Mouse (Mus musculus) lung, postnatal 0 days (tissue): Measurements from ENCODE around the gene Tulp4. TPM values are rescaled to one million over a fixed set of nuclear protein-coding genes. Genes with fewer than 3 reads are reported as not detected.

Experiments
- ATAC-seq: fragments of 200-750 bp; cut with Nextera tagmentation; 2 replicates; pipeline ENCODE4 v1.8.0; 2017; ENCODE audit warnings: moderate library complexity
- DNase-seq: peaks from one replicate; pipeline ENCODE4 v3.0.0-alpha.2; 2016; ENCODE audit warnings: low spot score
- H3K27ac ChIP-seq: fragments of 300-500 bp; sonication (generic); 2 replicates; pipeline ENCODE4 v1.5.1; 2014; ENCODE audit warnings: antibody characterized with exemption, mild to moderate bottlenecking, low read length, mixed read lengths
- H3K27me3 ChIP-seq: fragments of 300-500 bp; sonication (generic); replicated peaks from 2 replicates; pipeline ENCODE4 v1.6.1; 2014; ENCODE audit warnings: low read length, mixed read lengths; ENCODE audit not compliant: insufficient read depth
- H3K36me3 ChIP-seq: fragments of 300-500 bp; sonication (generic); 2 replicates; pipeline ENCODE4 v1.6.1; 2014; ENCODE audit warnings: low read length, mixed read lengths; ENCODE audit not compliant: insufficient read depth
- H3K4me1 ChIP-seq: fragments of 300-500 bp; sonication (generic); 2 replicates; pipeline ENCODE4 v1.6.1; 2014; ENCODE audit warnings: antibody characterized with exemption, low read depth, low read length, mixed read lengths; ENCODE audit not compliant: insufficient read depth
- H3K4me2 ChIP-seq: fragments of 300-500 bp; sonication (generic); replicated peaks from 2 replicates; pipeline ENCODE4 v1.6.1; 2014; ENCODE audit warnings: low read depth, mild to moderate bottlenecking, low read length, moderate library complexity, mixed read lengths
- H3K4me3 ChIP-seq: fragments of 300-500 bp; sonication (generic); 2 replicates; pipeline ENCODE4 v1.5.1; 2014; ENCODE audit warnings: low read depth, low read length
- H3K9ac ChIP-seq: fragments of 300-500 bp; sonication (generic); replicated peaks from 2 replicates; pipeline ENCODE4 v1.6.1; 2014; ENCODE audit warnings: low read depth, mild to moderate bottlenecking
- H3K9me3 ChIP-seq: fragments of 300-500 bp; sonication (generic); 2 replicates; pipeline ENCODE4 v1.6.1; 2016; ENCODE audit warnings: low read length, mixed read lengths
- CTCF ChIP-seq: IDR thresholded peaks from 2 replicates; pipeline ENCODE4 v1.5.1; 2016; ENCODE audit warnings: antibody characterized with exemption, mild to moderate bottlenecking
- EP300 ChIP-seq: IDR thresholded peaks from 2 replicates; pipeline ENCODE4 v1.6.1; 2016; ENCODE audit warnings: antibody characterized with exemption, mild to moderate bottlenecking, control low read depth
- WGBS: fragments of 180-500 bp; shearing (Covaris S2); extraction: QIAGEN DNeasy Blood & Tissue Kit; methylation state at CpG from one replicate; pipeline ENCODE4 v1.1.7; 2014; 5-methylcytosine and 5-hydroxymethylcytosine counted together
- polyA plus RNA-seq: library from polyadenylated mRNA; unstranded; fragments of >200 nt; fragmentation: Nextera tagmentation; extraction: Ambion mirVana; gene quantifications from 2 replicates; pipeline ENCODE4 v1.2.1, GENCODE M21; 2015

Gene Tulp4
- 34.4 and 35.4 TPM in 2 replicates for polyA plus RNA-seq

GRCm38 (mm10) chr17:6106361-6107014 lies at the start of gene Tulp4:
Gene Tulp4 (plus strand): TSS chr17:6106437.
- peak; percentile 96 for ATAC-seq
- no peaks in the 10 kb centered on the region for H3K9me3 ChIP-seq
- no peaks in the 10 kb centered on the region for H3K27me3 ChIP-seq
- H3K9ac ChIP-seq = peak within 1 kb of the TSS; percentile 90
- H3K4me3 ChIP-seq = peak within 1 kb of the TSS; percentile 91
- DNase-seq = peak; percentile 94
- H3K4me2 ChIP-seq = peak within 1 kb of the TSS; percentile 75
- H3K4me1 ChIP-seq = peaks cover 10% of the 10 kb centered on the region; the same call in 1 of the 2 replicates
- no peak for TF ChIP-seq CTCF
- TF ChIP-seq EP300 = no peak
- H3K36me3 ChIP-seq = no peaks in the 10 kb centered on the region
- H3K27ac ChIP-seq = peak within 1 kb of the TSS; percentile 95
- 0% methylated on average over 35 of the region's 76 CpGs for WGBS

- ATAC-seq (no peak), DNase-seq (no peak)
- Histone ChIP-seq H3K36me3 (peaks cover 7% of the 10 kb centered on the region; the same call in 1 of the 2 replicates), H3K9ac (no peak overlapping the region), H3K27ac (no peak overlapping the region), H3K4me2 (no peak overlapping the region), H3K9me3 (no peaks in the 10 kb centered on the region), H3K27me3 (no peaks in the 10 kb centered on the region), H3K4me3 (no peak overlapping the region), H3K4me1 (no peaks in the 10 kb centered on the region)
- TF ChIP-seq CTCF = no peak
- TF ChIP-seq EP300 = no peak
- WGBS = 79% methylated on average over 8 of the region's 8 CpGs
Measured at GRCm38 (mm10) chr17:6062793-6063192, 43.4 kb upstream of the Tulp4 start.

- Histone ChIP-seq H3K4me2 (no peak overlapping the region), H3K27ac (no peak overlapping the region), H3K36me3 (peaks cover 7% of the 10 kb centered on the region; the same call in 1 of the 2 replicates), H3K9ac (no peak overlapping the region), H3K4me3 (no peak overlapping the region), H3K4me1 (no peaks in the 10 kb centered on the region), H3K27me3 (no peaks in the 10 kb centered on the region), H3K9me3 (no peaks in the 10 kb centered on the region)
- no peak for ATAC-seq
- WGBS = 77% methylated on average over 5 of the region's 5 CpGs
- DNase-seq = no peak
- no peak for TF ChIP-seq EP300
- no peak for TF ChIP-seq CTCF
Measured at GRCm38 (mm10) chr17:6063532-6063931, 42.7 kb upstream of the Tulp4 start.

GRCm38 (mm10) chr17:6066021-6066420 lies 40.2 kb upstream of the Tulp4 start:
- 84% methylated on average over 2 of the region's 2 CpGs for WGBS
- TF ChIP-seq EP300 (no peak), CTCF (no peak)
- no peaks in the 10 kb centered on the region for H3K27me3 ChIP-seq

DNA sequence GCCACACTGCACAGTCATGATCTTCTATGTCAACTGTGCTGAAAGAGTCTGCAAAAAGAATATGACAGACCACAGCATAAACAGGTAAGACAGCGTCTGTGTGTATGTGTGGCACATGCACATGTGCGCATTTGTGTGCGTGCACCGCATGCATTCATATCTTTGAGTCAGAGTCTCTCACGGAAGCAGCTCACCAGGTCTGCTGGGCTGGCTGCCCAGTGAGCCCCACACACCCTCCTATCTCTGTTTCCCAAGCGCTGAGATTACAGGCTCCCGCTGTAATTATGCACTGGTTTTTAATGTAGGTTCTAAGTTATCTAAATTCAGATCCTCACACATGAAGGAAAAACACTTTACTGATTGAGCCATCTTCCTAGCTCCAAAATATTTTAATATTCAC lies 38.6 kb upstream of the Tulp4 start:
- H3K4me1 ChIP-seq = no peaks in the 10 kb centered on the region
- TF ChIP-seq CTCF = no peak
- no peak for TF ChIP-seq EP300
- H3K4me3 ChIP-seq = no peak overlapping the region
- ATAC-seq = no peak
- no peaks in the 10 kb centered on the region for H3K9me3 ChIP-seq
- WGBS = 96% methylated on average over 7 of the region's 7 CpGs
- peaks cover 7% of the 10 kb centered on the region; the same call in 1 of the 2 replicates for H3K36me3 ChIP-seq
- H3K9ac ChIP-seq = no peak overlapping the region
- H3K27me3 ChIP-seq = no peaks in the 10 kb centered on the region
- no peak for DNase-seq
- no peak overlapping the region for H3K4me2 ChIP-seq
- H3K27ac ChIP-seq = no peak overlapping the region

More at GRCm38 (mm10) chr17:6066021-6066420, 40.2 kb upstream of the Tulp4 start:
- DNase-seq = no peak
- Histone ChIP-seq H3K4me2 (no peak overlapping the region), H3K9me3 (no peaks in the 10 kb centered on the region), H3K4me3 (no peak overlapping the region), H3K36me3 (peaks cover 7% of the 10 kb centered on the region; the same call in 1 of the 2 replicates), H3K4me1 (no peaks in the 10 kb centered on the region), H3K27ac (no peak overlapping the region), H3K9ac (no peak overlapping the region)
- no peak for ATAC-seq

DNA sequence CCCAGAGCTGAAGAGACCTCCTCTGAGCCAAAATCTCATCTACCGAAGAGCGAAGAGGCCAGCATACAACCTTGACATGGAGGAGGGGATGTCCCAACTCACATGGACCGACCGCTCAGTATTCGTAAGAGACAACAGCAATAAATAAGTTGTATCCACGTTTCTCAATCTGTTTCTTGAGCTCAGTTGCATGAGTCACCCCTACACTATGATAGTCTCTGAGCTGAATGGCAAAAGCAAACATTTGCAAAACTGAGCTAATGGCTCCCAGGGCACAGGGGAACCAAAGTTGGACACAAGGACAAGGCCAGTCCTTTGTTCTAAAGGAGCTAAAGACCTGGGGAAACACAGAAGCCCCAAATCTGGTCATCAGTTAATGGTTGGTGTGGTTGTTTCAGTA lies 36.4 kb upstream of the Tulp4 start:
- no peak for TF ChIP-seq CTCF
- TF ChIP-seq EP300 = no peak
- Histone ChIP-seq H3K4me3 (no peak overlapping the region), H3K27me3 (no peaks in the 10 kb centered on the region), H3K36me3 (peaks cover 2% of the 10 kb centered on the region; the same call in 1 of the 2 replicates), H3K4me2 (no peak overlapping the region), H3K4me1 (no peaks in the 10 kb centered on the region), H3K27ac (no peak overlapping the region), H3K9ac (no peak overlapping the region), H3K9me3 (no peaks in the 10 kb centered on the region)
- 86% methylated on average over 6 of the region's 6 CpGs for WGBS
- ATAC-seq (no peak), DNase-seq (no peak)
